Mouse (Mus musculus) v-Abl transformed pro-B cells (cell line): ENCODE measurements around the gene Mchr1.

Experiments
- in situ Hi-C, 2 experiments: fragments of 400-800 bp; cut with MboI; formaldehyde crosslinking; loops; one replicate each; pipeline ENCODE4 v1.15.1; 2025; ENCODE audit not compliant: unreplicated experiment in 2 of 2

The Mchr1 gene

GRCm38 (mm10) chr15:81225732-81226131, 9.6 kb upstream of the Mchr1 start:
- in situ Hi-C loops, result no loop called here

GRCm38 (mm10) chr15:81226796-81227195, 8.5 kb upstream of the Mchr1 start:
- in situ Hi-C loops, result no loop called here

GRCm38 (mm10) chr15:81227275-81227674, 8.0 kb upstream of the Mchr1 start:
- in situ Hi-C loops, result no loop called here

- in situ Hi-C loops, result no loop called here
Measured at GRCm38 (mm10) chr15:81228258-81228657, 7.0 kb upstream of the Mchr1 start.

DNA sequence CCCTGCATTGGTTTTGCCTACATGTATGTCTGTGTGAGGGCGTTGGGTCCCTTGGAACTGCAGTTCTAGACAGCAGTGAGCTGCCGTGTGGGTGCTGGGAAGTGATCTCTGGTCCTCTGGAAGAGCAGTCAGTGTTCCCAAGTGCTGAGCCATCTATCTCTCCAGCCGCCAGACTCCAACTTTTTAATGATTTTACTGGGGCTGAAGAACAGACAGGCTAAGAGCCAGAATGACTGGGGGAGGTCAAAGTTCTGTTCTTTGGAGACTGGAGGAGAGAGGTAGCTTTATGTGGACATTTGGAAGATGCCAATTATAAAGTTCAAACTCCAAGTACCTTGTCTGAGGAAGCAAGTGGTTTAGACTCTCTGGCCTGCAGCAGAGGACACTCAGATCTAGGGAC, 5.5 kb upstream of the Mchr1 start:
- in situ Hi-C loops, result no loop called here

DNA sequence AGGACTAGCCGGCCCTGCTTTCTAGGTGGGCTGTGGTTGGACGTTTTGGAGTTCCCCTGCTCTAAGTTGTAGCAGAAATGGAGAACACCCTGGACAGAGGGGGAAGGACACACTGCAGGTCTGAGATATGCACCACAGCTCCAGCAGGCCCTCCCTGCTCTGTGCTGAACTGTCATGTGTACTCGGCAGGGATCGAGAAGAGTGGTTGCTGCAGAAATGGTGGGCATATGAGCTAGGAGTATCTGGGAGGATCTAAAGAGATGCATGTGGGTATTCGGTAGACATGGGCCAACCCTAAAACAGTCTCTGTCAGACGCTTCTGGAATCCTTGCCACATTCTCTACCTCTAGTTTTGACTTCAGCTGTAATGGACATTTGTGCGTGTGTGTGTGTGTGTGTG, 4.0 kb upstream of the Mchr1 start:
- in situ Hi-C loops, result no loop called here

GRCm38 (mm10) chr15:81236062-81236461, 763 bp downstream of the Mchr1 start:
- in situ Hi-C loops, result no loop called here

GRCm38 (mm10) chr15:81237471-81237870, 2.2 kb downstream of the Mchr1 start:
- in situ Hi-C loops, result no loop called here

GRCm38 (mm10) chr15:81239261-81239660, 4.0 kb downstream of the Mchr1 start:
- in situ Hi-C loops, result no loop called here

GRCm38 (mm10) chr15:81239794-81240343, 4.6 kb downstream of the Mchr1 start:
- in situ Hi-C loops, result no loop called here

- in situ Hi-C loops, result no loop called here
Measured at GRCm38 (mm10) chr15:81246890-81247289, 11.6 kb downstream of the Mchr1 start.

DNA sequence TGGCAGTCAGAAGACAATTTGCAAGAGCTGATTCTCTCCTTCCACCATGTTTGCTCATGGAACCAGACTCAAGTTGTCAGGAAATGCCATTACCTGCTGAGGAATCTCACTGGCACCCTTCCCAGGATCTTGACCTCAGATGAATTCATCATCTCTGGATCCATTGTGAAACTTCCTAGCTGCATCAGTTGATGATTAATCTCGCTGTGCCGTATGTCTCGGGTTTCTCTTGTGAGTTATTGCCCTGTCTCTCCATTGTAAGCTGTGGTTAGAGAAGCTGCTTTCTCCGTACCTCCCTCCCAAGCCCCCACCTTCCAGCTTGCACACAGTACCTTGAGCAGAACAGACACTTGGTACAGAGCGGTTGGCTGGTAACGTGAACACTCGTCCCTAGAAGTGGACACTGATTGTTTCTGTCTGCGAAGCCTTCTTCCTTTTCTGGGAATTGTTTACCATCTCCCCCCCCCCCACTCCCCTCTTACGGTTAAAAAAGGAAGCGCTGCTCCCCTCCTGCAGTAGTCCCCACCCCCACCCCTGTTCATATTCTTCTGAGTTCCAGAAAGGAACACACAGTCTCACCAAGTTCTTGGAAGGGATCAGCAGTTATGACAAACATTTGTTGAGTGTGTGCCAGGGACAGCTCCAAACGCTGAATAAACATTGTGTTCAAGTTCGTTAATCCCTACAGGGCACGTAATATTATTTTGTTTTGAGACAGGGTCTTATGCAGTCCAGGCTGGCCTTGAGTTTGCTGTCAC, 12.5 kb downstream of the Mchr1 start:
- in situ Hi-C loops, result no loop called here

DNA sequence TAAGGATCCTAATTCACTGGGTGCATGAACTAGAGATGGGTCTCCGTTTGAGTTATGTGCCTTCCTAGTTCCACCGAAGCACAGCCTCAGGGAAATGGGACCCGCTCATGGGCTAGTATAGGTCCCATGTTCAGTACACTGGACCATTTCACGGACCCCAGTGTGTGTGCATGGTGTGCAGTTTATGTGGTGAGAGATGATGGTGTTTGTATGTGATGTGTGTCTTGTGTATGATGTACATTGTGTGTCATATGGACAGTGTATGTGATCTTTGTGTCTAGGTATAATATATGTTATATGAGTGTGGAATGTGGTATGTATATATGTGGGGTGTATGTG, 13.0 kb downstream of the Mchr1 start:
- in situ Hi-C loops, result no loop called here

GRCm38 (mm10) chr15:81248951-81249579, 13.8 kb downstream of the Mchr1 start:
- in situ Hi-C loops, result no loop called here

DNA sequence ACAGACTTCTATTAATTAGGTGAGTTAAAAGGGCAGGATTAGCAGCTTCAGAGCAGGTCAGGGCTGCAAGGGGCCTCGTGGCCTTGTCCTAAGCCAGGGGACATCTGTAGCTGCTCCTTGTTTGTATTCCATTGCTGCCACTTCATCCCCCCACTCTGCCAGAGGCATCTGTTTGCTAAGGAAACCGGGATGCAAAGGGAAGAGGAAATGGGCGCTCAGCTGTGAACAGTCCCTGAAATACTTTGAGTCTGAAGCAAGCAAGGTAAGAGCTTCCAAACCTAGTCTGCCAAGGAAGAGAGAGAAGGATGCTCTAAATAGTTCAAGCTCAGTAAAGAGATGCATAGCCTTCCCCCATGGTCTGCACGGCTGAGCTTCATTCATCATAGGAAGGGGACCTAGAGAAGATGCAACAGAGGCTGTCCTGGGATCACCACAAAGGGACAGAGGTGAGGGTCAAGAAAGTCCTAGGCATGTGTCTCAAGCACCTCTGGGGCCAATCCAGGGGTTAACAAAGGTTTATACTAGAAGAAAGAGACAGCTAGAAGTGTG, 17.4 kb downstream of the Mchr1 start:
- in situ Hi-C loops, result no loop called here

GRCm38 (mm10) chr15:81253585-81253984, 18.3 kb downstream of the Mchr1 start:
- in situ Hi-C loops, result no loop called here

- in situ Hi-C loops, result no loop called here
Measured at GRCm38 (mm10) chr15:81254113-81254640, 18.9 kb downstream of the Mchr1 start.

DNA sequence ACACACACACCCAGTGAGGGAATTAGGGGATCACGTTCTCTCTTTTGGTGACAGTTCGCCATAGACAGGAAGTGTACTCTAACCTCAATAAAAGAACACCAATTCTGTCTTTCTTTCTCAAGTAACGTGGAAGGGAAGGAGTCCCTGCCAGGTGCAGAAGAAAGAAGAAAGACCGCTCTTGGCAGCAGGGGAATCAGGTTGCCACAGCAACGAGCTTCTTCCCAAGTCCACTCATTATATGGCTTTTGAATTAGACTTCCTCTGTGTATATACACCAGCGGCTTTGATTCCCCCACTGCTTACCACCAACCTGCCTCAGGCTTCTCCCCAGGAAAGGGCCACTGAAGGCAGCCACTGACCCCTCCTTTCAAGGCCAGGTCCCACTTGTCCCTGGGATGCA, 19.8 kb downstream of the Mchr1 start:
- in situ Hi-C loops, result no loop called here

- in situ Hi-C loops, result no loop called here
Measured at GRCm38 (mm10) chr15:81258296-81258695, 23.0 kb downstream of the Mchr1 start.

- in situ Hi-C loops, result no loop called here
Measured at GRCm38 (mm10) chr15:81259304-81259703, 24.0 kb downstream of the Mchr1 start.

- in situ Hi-C loops, result no loop called here
Measured at GRCm38 (mm10) chr15:81260208-81260607, 24.9 kb downstream of the Mchr1 start.
